Mouse (Mus musculus) heart, embryonic 14.5 days (tissue): ENCODE data around the gene S100a13. TPM values are rescaled to one million over a fixed set of nuclear protein-coding genes. Genes with fewer than 3 reads are reported as not detected.

Source experiments
- ATAC-seq: fragments of 200-750 bp; cut with Nextera tagmentation; 2 replicates; pipeline ENCODE4 v1.8.0; 2017; ENCODE audit warnings: low read depth, moderate TSS enrichment; ENCODE audit not compliant: insufficient number of reproducible peaks, insufficient read depth, low FRiP score
- H3K27ac ChIP-seq, 2 experiments: fragments of 200-500 bp in 1 of 2; fragments of 300-500 bp in 1 of 2; sonication (generic) in 1 of 2; replicated peaks in 1 of 2; 2 replicates each; pipeline ENCODE4 v1.5.1; 2012 to 2014; ENCODE audit warnings: low read depth in 2 of 2, low read length in 2 of 2, control low read depth in 1 of 2, mild to moderate bottlenecking in 1 of 2, mixed read lengths in 1 of 2; ENCODE audit not compliant: control insufficient read depth in 1 of 2, insufficient read depth in 1 of 2
- H3K27me3 ChIP-seq: fragments of 300-500 bp; sonication (generic); 2 replicates; pipeline ENCODE4 v1.6.1; 2014; ENCODE audit warnings: mild to moderate bottlenecking, low read length, control low read depth; ENCODE audit not compliant: control insufficient read depth, insufficient read depth
- H3K36me3 ChIP-seq: fragments of 300-500 bp; sonication (generic); 2 replicates; pipeline ENCODE4 v1.6.1; 2014; ENCODE audit warnings: mild to moderate bottlenecking, control low read depth, low read length, mixed read lengths; ENCODE audit not compliant: control insufficient read depth, insufficient read depth
- H3K4me1 ChIP-seq, 2 experiments: fragments of 200-500 bp in 1 of 2; fragments of 300-500 bp in 1 of 2; sonication (generic) in 1 of 2; 2 replicates each; pipeline ENCODE4 v1.6.1; 2012 to 2014; ENCODE audit warnings: low read length in 2 of 2, control low read depth in 1 of 2, mixed read lengths in 1 of 2; ENCODE audit not compliant: control insufficient read depth in 2 of 2, insufficient read depth in 2 of 2
- H3K4me2 ChIP-seq: fragments of 300-500 bp; sonication (generic); 2 replicates; pipeline ENCODE4 v1.6.1; 2014; ENCODE audit warnings: mild to moderate bottlenecking, low read length
- H3K4me3 ChIP-seq, 2 experiments: fragments of 200-500 bp in 1 of 2; fragments of 300-500 bp in 1 of 2; sonication (generic) in 1 of 2; 2 replicates each; pipeline ENCODE4 v1.5.1; 2012 to 2014; ENCODE audit warnings: low read length in 2 of 2, mild to moderate bottlenecking in 2 of 2, control low read depth in 1 of 2, low read depth in 1 of 2, moderate library complexity in 1 of 2; ENCODE audit not compliant: control insufficient read depth in 1 of 2, insufficient read depth in 1 of 2
- H3K9ac ChIP-seq: fragments of 300-500 bp; sonication (generic); 2 replicates; pipeline ENCODE4 v1.6.1; 2014; ENCODE audit warnings: mild to moderate bottlenecking, low read length
- H3K9me3 ChIP-seq: fragments of 300-500 bp; sonication (generic); 2 replicates; pipeline ENCODE4 v1.6.1; 2016; ENCODE audit warnings: low read length, control low read depth; ENCODE audit not compliant: control insufficient read depth
- WGBS: fragments of 180-500 bp; shearing (Covaris S2); extraction: QIAGEN DNeasy Blood & Tissue Kit; methylation state at CpG from one replicate; pipeline ENCODE4 v1.1.7; 2014; 5-methylcytosine and 5-hydroxymethylcytosine counted together
- polyA plus RNA-seq: library from polyadenylated mRNA; unstranded; fragments of >200 nt; fragmentation: Nextera tagmentation; extraction: Ambion mirVana; gene quantifications from 2 replicates; pipeline ENCODE4 v1.2.1, GENCODE M21; 2014

Gene S100a13
- polyA plus RNA-seq, 1 experiment from 2014 or later = 99.9 TPM

DNA sequence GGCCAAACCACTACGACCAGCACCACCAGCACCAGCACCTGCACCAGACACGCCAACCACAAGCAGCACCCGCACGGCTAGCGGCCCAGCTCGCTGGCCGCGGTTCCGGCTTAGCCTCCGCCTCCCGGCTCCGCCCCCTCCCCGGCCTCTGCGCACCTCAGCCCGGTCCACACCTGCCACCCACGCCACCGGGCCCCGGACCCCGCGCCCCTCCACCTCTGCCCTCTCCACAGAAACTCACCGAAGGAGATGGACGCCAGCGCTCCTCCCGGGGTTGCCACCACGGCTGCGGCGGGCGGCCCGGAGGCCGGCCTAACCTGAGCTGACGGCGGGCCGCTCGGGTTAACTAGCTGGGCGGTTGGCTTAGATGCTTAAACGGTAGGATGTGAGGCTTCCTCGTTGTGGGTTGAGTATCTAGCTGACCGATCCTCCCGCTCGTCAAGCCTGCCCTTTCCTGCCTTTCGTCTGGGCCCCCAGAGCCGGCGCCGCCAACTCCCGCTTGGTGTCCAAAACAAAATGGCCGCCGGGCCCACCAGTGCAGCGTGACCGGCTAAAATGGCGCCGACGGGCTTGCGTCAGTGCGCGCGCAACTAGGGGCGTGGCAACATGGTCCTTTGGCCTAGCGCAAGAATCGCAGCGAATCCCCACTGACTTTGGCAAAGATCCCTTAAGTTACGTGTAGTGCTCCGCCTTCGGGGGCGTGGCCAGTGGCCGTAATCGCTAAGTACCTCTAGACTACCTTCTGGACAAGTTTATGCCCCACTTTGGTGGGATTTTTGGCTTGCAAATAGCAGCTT is 5.1 kb upstream of the S100a13 start, which contains the start of gene Chtop:
Gene Chtop (minus strand): TSS at position 549 of the 797 bp plus-strand sequence.
- under 1% methylated on average over 65 of the region's 66 CpGs for WGBS
- H3K4me3 ChIP-seq = peak within 1 kb of the TSS; percentile 73 to 92
- H3K4me1 ChIP-seq = peaks cover 9 to 21% of the 10 kb centered on the region in 2 experiments
- H3K4me2 ChIP-seq = peak within 1 kb of the TSS; percentile 84
- peak within 1 kb of the TSS; percentile 83 to 94 for H3K27ac ChIP-seq
- peaks cover 42% of the 10 kb centered on the region for H3K36me3 ChIP-seq
- peak within 1 kb of the TSS; percentile 95 for H3K9ac ChIP-seq
- H3K9me3 ChIP-seq = no peaks in the 10 kb centered on the region
- ATAC-seq = peak; percentile 87
- H3K27me3 ChIP-seq = no peaks in the 10 kb centered on the region

DNA sequence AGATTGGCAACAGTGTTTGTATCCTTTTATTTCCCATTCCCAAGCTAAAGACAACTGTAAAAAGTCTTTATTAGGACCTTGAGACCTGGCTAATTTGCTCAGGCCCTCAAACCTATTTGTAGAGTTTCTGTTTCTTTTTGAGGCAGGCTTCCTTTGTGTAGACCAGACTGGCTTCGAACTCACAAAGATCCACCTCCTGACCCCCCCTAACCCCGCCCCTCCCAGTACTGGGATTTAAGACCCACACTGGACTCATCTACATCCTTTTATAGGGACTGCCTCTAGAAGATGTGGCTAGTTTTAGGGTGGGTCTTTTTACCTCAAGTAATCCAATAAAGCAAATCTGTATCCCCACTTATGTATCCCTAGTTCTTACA is 4.5 kb upstream of the S100a13 start:
- Histone ChIP-seq H3K9me3 (no peaks in the 10 kb centered on the region), H3K4me3 (peak overlapping the region; percentile 18 to 92; a peak in 2 of 4 replicates), H3K4me2 (peak overlapping the region; percentile 84), H3K27ac (peak overlapping the region; percentile 74 to 94), H3K4me1 (peaks cover 9 to 21% of the 10 kb centered on the region in 2 experiments), H3K27me3 (no peaks in the 10 kb centered on the region), H3K9ac (peak overlapping the region; percentile 41; the same call in 1 of the 2 replicates), H3K36me3 (peaks cover 36% of the 10 kb centered on the region)
- WGBS = 33% methylated on average over 2 of the region's 2 CpGs
- no peak for ATAC-seq

DNA sequence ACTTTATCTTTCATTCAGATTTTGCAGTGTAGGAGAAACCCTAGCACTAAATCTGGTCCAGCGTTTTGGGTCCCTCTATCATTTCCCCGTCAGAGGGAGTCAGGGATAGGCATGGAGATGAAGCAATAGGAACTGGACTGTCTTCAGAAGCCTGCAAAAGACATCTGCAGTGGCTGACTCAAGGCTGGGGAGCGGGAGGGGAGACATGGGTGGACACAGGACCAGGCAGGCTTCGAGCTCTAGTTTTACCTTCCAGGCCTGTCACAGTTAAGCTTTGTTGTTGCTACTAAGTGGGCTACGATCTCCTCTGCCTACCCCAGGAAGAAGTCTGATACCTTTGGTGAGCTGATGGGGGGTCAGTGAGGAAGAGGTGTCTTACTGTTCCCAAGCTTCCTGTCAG is 2.0 kb upstream of the S100a13 start:
- no peak overlapping the region for H3K27ac ChIP-seq
- H3K4me3 ChIP-seq = no peak overlapping the region
- no peak for ATAC-seq
- H3K27me3 ChIP-seq = no peaks in the 10 kb centered on the region
- H3K9me3 ChIP-seq = no peaks in the 10 kb centered on the region
- H3K36me3 ChIP-seq = peaks cover 22% of the 10 kb centered on the region
- H3K4me2 ChIP-seq = no peak overlapping the region
- H3K9ac ChIP-seq = no peak overlapping the region
- H3K4me1 ChIP-seq = peaks cover 14 to 29% of the 10 kb centered on the region in 2 experiments
- 75% methylated on average over 5 of the region's 5 CpGs for whole genome bisulfite sequencing

DNA sequence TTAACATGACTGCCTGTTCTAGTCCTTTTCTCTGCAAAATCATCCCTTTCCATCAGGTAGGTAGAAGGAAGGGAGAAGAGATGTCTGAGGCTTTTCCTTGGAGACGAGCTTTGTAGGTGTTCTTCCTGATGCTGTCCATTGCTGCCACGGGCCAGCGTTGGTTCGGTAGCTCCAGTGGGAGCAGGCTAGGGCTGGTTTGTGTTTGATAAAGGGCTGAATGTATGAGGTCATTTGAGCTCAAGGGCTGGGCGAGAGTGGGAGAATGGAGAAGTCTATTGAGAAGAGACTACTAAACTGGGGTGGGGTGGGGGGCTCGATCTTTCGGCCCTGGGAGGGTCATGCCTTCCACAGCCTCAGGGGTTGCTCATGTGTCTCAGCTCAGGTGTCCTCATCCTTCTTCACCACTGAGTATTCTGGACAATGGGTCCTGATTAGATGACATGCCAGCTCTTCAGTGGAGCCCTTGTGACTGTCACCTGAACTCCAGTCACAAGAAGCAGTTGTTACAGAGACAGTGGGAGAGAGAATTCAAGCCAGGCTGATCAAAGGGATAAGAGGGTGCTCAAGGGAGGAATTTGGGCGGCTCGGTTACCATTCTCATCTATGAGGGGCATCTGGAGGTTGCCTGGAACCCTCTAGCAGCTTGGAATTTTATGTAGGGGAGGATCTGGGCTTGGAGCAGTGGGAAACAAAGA is 1.1 kb upstream of the S100a13 start:
- Histone ChIP-seq H3K4me2 (peak overlapping the region; percentile 92), H3K36me3 (peaks cover 21% of the 10 kb centered on the region; the same call in 1 of the 2 replicates), H3K4me1 (peaks cover 14 to 21% of the 10 kb centered on the region in 2 experiments), H3K4me3 (peak overlapping the region; percentile 53 to 55), H3K27ac (peak overlapping the region; percentile 77 to 87; a peak in 3 of 4 replicates), H3K9ac (peak overlapping the region; percentile 79), H3K27me3 (no peaks in the 10 kb centered on the region), H3K9me3 (no peaks in the 10 kb centered on the region)
- ATAC-seq = no peak
- WGBS = 58% methylated on average over 9 of the region's 9 CpGs

DNA sequence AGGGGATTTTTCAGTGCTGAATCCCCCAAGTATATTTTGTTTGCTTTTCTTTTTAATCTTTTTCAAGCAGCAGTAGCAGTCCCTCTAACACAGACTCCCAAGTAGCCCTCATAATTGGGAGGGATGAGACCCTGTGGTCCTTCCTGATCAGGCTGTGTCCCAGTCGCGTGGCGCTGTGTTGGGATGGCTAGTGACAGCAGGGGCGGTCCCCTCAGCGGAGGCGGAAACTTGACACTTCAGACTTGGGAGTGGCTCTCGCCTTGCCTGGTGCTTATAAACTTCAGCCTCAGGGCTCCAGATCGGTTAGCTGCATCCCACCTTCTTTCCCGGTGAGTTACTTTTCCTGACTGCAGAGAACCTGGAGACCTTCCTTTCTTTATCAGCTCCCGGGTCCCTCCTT is 456 bp downstream of the S100a13 start:
- peaks cover 14 to 20% of the 10 kb centered on the region in 2 experiments for H3K4me1 ChIP-seq
- H3K36me3 ChIP-seq = peaks cover 22% of the 10 kb centered on the region; the same call in 1 of the 2 replicates
- H3K27me3 ChIP-seq = no peaks in the 10 kb centered on the region
- H3K4me3 ChIP-seq = peak overlapping the region; percentile 53 to 55
- peak overlapping the region; percentile 92 for H3K4me2 ChIP-seq
- peak overlapping the region; percentile 79 for H3K9ac ChIP-seq
- 0% methylated on average over 10 of the region's 10 CpGs for WGBS
- H3K9me3 ChIP-seq = no peaks in the 10 kb centered on the region
- peak overlapping the region; percentile 77 to 87 for H3K27ac ChIP-seq
- ATAC-seq = peak; percentile 83

DNA sequence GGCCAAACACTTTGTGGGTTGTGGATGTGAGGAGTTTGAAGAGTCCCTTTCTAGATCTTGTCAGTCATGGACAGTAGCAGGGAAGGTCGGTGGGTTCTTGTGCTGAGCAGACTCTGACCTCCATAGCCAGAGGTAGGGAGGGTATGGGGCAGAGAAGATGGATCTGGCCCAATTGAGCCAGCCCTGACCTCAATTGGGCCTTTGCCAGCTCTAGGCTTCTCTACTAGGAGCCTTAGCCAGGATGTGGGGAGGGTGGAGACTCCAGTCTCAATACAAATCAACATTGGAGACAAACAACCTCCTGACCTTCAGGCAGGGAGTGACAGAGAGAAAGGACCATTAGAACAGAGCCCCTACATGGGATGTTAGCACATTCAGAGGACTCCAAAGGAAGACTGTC is 1.0 kb downstream of the S100a13 start:
- peak overlapping the region; percentile 79 for H3K9ac ChIP-seq
- H3K36me3 ChIP-seq = peaks cover 22% of the 10 kb centered on the region; the same call in 1 of the 2 replicates
- H3K27ac ChIP-seq = peak overlapping the region in 1 of 2 experiments; percentile 87; a peak in 3 of 4 replicates
- peak overlapping the region; percentile 92 for H3K4me2 ChIP-seq
- no peaks in the 10 kb centered on the region for H3K27me3 ChIP-seq
- 28% methylated on average over 1 of the region's 1 CpGs for WGBS
- H3K9me3 ChIP-seq = no peaks in the 10 kb centered on the region
- ATAC-seq = no peak
- peak overlapping the region; percentile 53 to 55 for H3K4me3 ChIP-seq
- peaks cover 14 to 20% of the 10 kb centered on the region in 2 experiments for H3K4me1 ChIP-seq

DNA sequence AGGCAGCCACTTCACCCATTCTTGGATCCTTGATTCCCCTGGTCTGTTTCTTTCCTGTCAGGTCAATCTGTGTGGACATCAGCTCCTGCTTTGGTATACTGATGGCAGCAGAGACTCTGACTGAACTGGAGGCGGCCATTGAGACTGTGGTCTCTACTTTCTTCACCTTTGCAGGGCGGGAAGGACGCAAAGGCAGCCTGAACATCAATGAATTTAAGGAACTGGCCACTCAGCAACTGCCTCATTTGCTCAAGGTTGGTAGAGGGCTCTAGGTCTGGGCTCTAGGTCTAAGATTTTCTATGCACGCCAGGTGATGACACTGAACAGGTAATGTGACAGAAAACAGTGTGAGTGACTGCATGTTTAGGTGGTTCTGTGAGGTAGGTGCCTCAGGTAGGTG is 1.6 kb downstream of the S100a13 start:
- H3K36me3 ChIP-seq = peaks cover 22% of the 10 kb centered on the region; the same call in 1 of the 2 replicates
- peak overlapping the region; percentile 92 for H3K4me2 ChIP-seq
- WGBS = 90% methylated on average over 4 of the region's 4 CpGs
- H3K9me3 ChIP-seq = no peaks in the 10 kb centered on the region
- H3K27ac ChIP-seq = 0 out of 4 replicates have a peak overlapping the region, but pooled peaks of 1 of the 2 experiments have one; percentile 87
- no peaks in the 10 kb centered on the region for H3K27me3 ChIP-seq
- peaks cover 14 to 20% of the 10 kb centered on the region in 2 experiments for H3K4me1 ChIP-seq
- no peak overlapping the region for H3K9ac ChIP-seq
- H3K4me3 ChIP-seq = no peak overlapping the region
- no peak for ATAC-seq
